Mouse (Mus musculus): Measurements from ENCODE around the gene Ccnj. TPM values are rescaled to one million over a fixed set of nuclear protein-coding genes. Genes with fewer than 3 reads are reported as not detected.

Ccnj gene
- total RNA-seq (2021) = 1 to 10 TPM; 5.7 to 6.5 TPM
- long read RNA-seq, experiment 1, partial matches to known transcripts = 0 of 4 reads
- long read RNA-seq, experiment 1, other reads (novel, unspliced or antisense) = 4 of 4 reads
- long read RNA-seq, experiment 2, partial matches to known transcripts = 0 of 4 reads
- long read RNA-seq, experiment 2, other reads (novel, unspliced or antisense) = 4 of 4 reads

DNA sequence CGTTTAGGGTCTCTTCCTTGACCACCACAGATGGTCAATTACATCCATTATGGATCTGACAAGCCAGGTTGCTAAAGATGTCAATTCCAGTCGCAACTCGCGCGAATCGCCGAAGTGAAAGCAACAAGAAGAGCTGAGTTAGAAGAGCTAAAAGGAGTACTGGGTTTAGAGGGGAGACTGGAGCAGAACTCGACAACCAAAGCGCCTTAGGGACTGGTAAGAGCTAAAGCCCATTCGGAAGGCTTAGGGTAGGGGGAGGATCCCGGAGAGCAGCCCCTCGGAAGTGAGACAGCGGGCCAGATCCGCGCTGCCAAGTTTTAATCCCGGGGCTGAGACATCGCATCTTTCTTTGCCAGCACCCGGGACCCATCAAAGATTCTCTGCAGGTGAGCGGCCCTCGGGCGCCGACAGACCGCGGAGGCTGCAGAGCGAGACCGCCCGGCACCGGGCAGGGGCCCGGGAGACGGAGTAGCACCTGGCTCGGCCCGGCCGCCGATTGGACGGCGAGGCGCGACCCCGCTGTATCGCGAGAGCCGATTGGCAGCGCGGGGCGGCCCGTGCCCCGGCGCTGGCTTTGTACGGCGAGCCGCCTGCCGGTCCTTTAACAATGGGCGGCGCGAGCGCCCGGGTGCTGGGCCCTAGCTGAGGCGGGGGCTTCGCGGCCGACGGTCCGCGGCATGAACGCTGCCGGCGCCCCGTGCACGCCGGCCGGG, at the start of gene Ccnj:
TSS of gene Ccnj (plus strand) at position 577 of the 713 bp plus-strand sequence.
- peak; percentile 90 to 92 for DNase-seq (ENCODE audit: low spot score in 2 of 2)

DNA sequence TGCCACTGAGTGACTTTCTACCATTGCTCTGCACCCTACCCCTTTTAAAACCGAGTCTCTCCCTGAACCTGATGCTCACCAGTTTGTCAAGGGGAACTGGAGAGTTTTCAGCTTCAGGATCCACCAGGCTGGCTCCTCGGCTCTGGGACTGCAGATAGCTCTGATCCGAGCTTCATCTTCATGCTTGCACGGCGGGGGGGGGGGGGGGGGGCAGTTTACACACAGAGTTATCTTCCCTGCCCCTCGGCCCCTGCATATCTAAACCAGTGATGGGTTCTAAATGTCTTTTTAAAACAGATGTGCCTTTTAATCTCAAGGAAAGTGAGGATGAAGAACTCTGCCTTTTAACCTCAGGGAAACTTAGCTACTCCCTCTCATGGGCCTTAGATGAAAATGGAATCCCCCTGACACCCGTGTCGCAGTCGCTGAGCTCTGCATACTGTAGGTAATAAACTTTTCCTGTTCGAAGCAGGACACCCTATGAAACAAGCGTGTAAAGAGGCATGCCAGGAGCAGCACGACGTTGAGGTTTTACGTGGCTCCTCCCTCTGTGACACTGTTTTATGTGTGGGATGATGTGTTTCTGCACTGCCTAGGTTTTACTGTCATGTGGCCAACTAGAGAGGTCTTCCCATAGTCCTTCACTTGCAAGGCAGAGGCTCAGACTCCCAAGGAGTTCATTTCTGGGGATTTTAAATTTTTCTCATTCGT, 42.9 kb upstream of the Ccnj start:
- no peak for DNase-seq (ENCODE audit: low spot score in 2 of 2)

DNA sequence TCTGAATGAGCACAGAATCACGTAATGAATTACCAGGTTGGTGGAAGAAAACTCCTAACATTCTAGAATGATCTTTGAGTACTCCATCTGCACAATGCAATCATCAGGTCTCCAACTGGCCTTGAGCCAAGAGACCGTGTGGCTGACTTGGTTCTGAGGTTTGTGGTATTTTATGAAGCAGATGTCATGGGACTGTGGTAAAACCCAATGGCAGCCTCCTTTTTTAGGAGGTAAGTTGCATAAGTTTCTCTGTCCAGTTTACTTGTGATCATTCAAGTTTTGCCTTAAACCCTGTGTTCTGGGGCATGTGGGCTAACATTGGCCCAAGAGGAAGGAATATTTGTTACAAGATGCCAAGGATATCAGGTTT, 42.4 kb upstream of the Ccnj start:
- DNase-seq (ENCODE audit: low spot score in 2 of 2) = no peak

- DNase-seq (ENCODE audit: low spot score in 2 of 2) = no peak
Observed at GRCm38 (mm10) chr19:40805176-40805737, 25.8 kb upstream of the Ccnj start.

GRCm38 (mm10) chr19:40809858-40810257, 21.2 kb upstream of the Ccnj start:
- DNase-seq (ENCODE audit: low spot score in 2 of 2) = no peak

GRCm38 (mm10) chr19:40811840-40812239, 19.2 kb upstream of the Ccnj start:
- no peak for DNase-seq (ENCODE audit: low spot score in 2 of 2)

DNA sequence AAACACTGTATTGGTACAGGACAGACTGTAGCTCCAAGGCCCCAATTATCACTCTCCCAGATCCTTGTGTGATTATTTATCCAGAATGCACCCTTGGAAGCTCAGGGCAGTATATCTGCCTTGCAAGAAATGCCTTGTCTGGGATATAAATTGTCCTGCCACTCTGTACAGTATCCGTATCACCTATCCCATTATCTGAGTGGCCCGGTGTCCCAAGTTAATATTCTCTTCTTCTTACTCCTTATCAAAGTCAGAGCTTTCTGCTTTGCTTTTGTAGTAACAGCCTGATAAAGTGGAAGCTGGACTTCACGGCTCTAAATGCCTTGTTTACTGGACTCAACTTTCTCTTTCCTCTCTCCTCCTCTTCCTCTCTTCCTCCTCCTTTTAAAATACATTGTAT, 18.3 kb upstream of the Ccnj start:
- no peak for DNase-seq (ENCODE audit: low spot score in 2 of 2)

- DNase-seq (ENCODE audit: low spot score in 2 of 2) = no peak
Observed at GRCm38 (mm10) chr19:40813385-40813784, 17.7 kb upstream of the Ccnj start.

DNA sequence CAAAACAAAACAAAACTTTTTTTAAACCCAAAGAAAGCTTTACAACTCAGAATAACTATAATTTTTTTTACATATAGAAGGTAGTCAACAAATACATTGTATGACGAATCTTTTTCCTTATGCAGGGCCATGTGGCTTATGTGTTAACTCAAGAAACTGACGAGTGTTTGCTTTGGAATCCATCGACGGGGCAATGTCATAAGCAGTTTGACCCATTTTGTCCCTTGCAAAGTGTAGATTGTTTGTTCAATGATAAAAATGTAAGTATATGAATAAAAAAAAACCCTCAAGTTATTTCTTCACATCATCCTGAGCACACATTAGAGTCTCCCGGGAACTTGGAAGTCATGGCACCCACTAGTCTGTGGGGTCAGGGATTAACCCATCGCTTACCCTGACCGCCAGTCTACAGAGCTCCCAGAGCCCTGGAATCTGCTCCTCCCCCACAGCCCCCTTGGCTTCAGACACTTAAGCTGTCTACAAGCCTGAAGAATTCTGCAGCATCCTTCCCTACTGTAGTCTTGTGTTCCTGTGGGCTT, 15.4 kb upstream of the Ccnj start:
- DNase-seq (ENCODE audit: low spot score in 2 of 2) = no peak

- no peak for DNase-seq (ENCODE audit: low spot score in 2 of 2)
Observed at GRCm38 (mm10) chr19:40817901-40818532, 13.1 kb upstream of the Ccnj start.

- no peak for DNase-seq (ENCODE audit: low spot score in 2 of 2)
Observed at GRCm38 (mm10) chr19:40818764-40819163, 12.3 kb upstream of the Ccnj start.

DNA sequence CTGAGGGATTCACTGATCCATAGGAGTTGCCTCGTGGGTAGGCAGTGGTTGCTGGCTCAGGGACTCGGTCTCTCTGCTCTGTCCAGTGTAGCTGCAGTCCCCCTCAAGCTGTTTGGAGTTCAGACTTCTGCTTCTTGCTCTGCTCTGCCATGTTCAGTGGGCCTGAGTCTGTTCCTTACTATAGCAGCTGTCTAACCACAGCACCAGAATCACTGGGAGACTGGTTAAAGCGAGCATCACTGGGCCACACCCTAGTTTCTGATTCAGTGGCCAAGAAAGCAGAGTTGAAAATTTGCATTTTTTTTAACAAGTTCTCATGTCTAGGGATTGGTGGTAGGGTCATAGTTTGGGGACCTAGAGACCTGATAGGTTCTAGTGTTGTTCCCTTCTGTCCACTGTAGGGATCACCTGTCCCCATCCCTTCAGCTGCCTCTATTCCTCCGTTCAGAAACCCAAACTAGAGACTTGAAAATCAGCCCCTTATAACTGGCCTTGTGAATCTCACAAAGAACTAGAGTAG, 9.7 kb upstream of the Ccnj start:
- DNase-seq (ENCODE audit: low spot score in 2 of 2) = no peak

DNA sequence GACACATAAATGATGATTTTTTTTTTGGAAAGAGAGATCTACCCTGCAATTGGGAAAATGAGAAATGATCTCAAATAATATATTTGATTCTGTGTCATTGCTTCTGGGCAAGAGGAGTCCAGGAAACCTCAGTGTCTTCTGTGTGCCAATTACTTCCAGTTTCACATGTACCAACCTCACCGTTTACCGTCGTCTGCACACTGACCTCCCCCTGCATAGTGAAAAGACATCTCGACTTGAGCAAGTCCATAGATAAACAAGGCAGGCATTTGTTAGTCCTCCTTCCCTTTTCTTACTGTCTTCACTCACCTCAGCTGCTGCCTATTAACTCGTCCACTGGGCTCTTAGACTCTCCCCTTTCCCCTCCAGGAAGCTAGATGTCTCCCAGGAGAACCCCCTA, 5.4 kb upstream of the Ccnj start:
- no peak for DNase-seq (ENCODE audit: low spot score in 2 of 2)

DNA sequence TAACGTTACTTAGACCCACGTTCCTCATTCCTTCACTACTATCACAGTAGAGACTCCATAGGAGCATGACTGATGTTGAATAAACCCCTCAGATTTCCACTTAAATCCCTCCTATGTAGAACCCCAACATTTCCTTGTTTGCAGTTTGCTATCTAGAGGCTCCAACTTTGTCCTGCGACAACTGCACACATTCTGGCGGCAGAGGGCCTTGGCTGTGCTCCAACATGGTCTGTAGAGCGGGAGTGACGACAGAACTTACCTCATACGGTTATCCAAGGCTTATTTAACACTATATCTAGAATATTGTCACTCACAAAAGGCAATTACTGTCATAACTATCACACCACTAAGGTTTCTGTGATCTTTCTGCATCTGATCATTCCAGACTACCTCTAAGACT, 4.3 kb upstream of the Ccnj start:
- no peak for DNase-seq (ENCODE audit: low spot score in 2 of 2)

DNA sequence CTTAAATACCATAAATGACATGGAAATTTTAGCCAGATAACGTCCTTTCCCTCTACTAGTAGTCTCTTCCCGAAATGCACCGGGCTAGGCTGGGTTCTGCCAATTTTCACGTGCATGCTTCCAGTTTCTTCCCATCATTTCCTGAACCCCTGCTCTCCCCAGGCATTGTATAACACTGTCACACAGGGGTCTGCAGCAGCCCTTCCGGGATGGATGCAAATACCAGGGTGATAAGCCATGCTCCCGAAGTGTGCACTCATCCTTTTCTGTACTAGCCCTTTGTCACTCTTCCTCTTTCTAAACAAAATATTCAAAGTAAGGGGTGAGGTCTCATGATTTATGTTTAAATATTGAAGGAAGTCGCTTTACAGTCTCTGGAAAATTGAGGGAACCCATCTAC, 881 bp upstream of the Ccnj start:
- no peak for DNase-seq (ENCODE audit: low spot score in 2 of 2)

DNA sequence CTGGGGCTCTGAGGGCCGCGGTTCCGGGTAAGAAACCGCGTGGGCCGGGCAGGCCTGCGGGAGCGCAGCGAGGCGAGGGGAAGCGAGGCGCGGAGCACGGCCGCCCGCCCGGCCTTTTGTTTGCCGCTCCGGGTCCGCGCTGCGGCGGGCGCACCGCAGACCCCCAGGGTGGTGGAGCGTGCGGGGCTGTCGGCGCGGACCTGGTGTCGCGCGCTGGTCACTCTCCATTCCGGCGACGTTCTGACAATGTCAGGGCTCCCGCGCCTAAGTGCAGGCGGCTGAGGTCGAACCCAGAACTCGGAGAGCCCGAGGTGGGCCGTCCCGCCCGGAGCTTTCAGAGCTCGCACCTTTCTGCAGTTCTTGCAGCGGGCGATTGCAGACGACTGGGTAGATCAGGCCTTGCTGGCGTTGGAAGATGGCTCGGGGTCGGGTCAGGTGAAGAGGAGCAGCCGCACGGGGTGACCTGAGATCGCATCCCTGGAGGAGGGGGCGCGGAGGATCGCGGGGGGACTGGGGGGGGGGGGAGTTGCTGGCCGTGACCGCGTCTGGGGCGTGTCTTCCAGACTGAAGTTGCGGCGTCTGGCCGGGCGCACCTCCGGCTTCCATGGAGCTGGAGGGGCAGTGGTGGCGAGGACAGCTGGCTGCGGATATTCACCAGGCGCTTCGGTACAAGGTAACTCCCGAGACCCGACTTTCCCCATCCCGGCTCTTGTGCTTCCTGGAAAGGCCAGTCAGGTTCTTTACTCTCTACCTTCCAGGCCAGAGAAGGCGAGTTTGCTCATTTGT, 530 bp downstream of the Ccnj start:
- peak; percentile 23 to 44 for DNase-seq (ENCODE audit: low spot score in 2 of 2)

DNA sequence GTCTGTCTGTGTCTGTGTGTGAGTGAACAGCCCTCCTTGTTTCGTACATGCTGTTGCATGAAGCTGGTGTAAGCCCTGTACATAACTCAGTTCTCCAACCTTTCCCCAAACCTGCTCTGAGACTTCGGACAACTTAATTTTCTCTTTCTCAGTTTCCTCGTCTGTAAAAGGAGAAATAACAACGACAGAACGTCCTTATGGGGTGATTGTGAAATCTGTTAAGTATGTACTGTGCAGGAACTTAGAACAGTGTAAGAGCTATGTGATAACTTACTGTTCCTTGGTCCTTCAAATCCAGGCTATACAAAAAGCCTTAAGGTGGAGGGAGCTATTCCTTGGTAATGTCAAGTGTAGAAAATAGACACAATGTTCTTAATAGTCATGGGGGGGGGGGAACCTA, 1.3 kb downstream of the Ccnj start:
- DNase-seq (ENCODE audit: low spot score in 2 of 2) = no peak

GRCm38 (mm10) chr19:40834436-40834835, 3.4 kb downstream of the Ccnj start:
- no peak for DNase-seq (ENCODE audit: low spot score in 2 of 2)

DNA sequence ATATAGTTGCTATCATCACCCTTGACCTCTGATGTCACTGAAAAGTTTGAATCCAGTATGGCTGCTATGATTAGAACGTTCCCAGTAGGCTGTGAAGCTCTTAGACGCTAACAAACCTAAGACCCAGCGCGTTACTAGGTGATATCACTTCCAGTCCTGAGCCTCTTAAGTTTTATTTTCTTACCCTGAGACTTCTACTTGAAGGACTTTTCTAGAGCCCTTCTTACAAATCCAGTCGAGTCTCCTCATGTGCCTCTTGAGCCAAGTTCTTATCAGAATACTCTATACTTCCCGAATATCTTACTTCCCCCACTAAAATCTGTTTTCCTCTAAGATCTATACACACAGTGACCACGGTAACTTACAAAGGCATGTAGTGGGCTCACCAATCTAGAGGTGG, 7.1 kb downstream of the Ccnj start:
- DNase-seq (ENCODE audit: low spot score in 2 of 2) = no peak

- no peak for DNase-seq (ENCODE audit: low spot score in 2 of 2)
Observed at GRCm38 (mm10) chr19:40840303-40840702, 9.2 kb downstream of the Ccnj start.
